Mouse (Mus musculus) cerebellum, adult 2 months (tissue): ENCODE measurements at regions not wholly inside any gene's neighbourhood (a gene's known extent, or its start where the extent isn't known, plus 50 kb on each side); places are given as distances from the start of the nearest gene placed in this dataset.
A peak's percentile ranks its signal among the peaks of the same experiment; 100 is the strongest.

Experiments used
- DNase-seq, 2 experiments: peaks; one replicate each; pipeline ENCODE4 v3.0.0; 2021
- H3K27ac ChIP-seq: fragments of 200-500 bp; 2 replicates; pipeline ENCODE4 v1.5.1; 2012; ENCODE audit warnings: low read length, control low read depth, inconsistent platforms; ENCODE audit not compliant: insufficient read depth
- H3K27me3 ChIP-seq: fragments of 200-500 bp; 2 replicates; pipeline ENCODE4 v1.6.1; 2012; ENCODE audit warnings: inconsistent platforms, mild to moderate bottlenecking, low read length, moderate library complexity; ENCODE audit not compliant: control insufficient read depth, insufficient read depth
- H3K4me1 ChIP-seq: fragments of 200-500 bp; 2 replicates; pipeline ENCODE4 v1.6.1; 2011; ENCODE audit warnings: low read length; ENCODE audit not compliant: control insufficient read depth, insufficient read depth
- H3K4me3 ChIP-seq: fragments of 200-500 bp; replicated peaks from 2 replicates; pipeline ENCODE3; 2011; ENCODE audit warnings: mild to moderate bottlenecking, low read depth, low read length, control low read depth; ENCODE audit not compliant: insufficient read depth
- CTCF ChIP-seq: fragments of 200-500 bp; IDR thresholded peaks from 2 replicates; pipeline ENCODE4 v1.5.1; 2011; ENCODE audit warnings: low read depth, mild to moderate bottlenecking, control low read depth, low read length, moderate library complexity, borderline replicate concordance; ENCODE audit not compliant: insufficient read depth
- POLR2A ChIP-seq: fragments of 200-500 bp; IDR thresholded peaks from 2 replicates; pipeline ENCODE4 v1.6.1; 2011; ENCODE audit warnings: low read length, control low read depth, borderline replicate concordance; ENCODE audit not compliant: insufficient read depth
- WGBS: fragments of 180-500 bp; shearing (Covaris S2); methylation state at CpG from one replicate; pipeline ENCODE4 v1.1.7; 2018; 5-methylcytosine and 5-hydroxymethylcytosine counted together

- Histone ChIP-seq H3K4me3 (no peak overlapping the region), H3K27ac (no peak overlapping the region), H3K4me1 (no peaks in the 10 kb centered on the region), H3K27me3 (no peaks in the 10 kb centered on the region)
- 79% methylated on average over 1 of the region's 1 CpGs for WGBS
- DNase-seq: no peak
- TF ChIP-seq POLR2A (no peak), CTCF (no peak)
These were observed 275.0 kb upstream of the Pitrm1 start for GRCm38 (mm10) chr13:6272932-6273331.

GRCm38 (mm10) chr13:6280073-6280472 is 267.9 kb upstream of the Pitrm1 start:
- H3K27ac ChIP-seq: no peak overlapping the region
- no peak overlapping the region for H3K4me3 ChIP-seq
- no peak for DNase-seq
- TF ChIP-seq POLR2A (no peak), CTCF (no peak)
- 64% methylated on average over 1 of the region's 1 CpGs for WGBS
- H3K4me1 ChIP-seq: no peaks in the 10 kb centered on the region
- no peaks in the 10 kb centered on the region for H3K27me3 ChIP-seq

- no peak for DNase-seq
- WGBS: 73% methylated on average over 6 of the region's 6 CpGs
- TF ChIP-seq POLR2A (no peak), CTCF (no peak)
- H3K27ac ChIP-seq: no peak overlapping the region
- H3K27me3 ChIP-seq: no peaks in the 10 kb centered on the region
- H3K4me3 ChIP-seq: no peak overlapping the region
- H3K4me1 ChIP-seq: no peaks in the 10 kb centered on the region
These were observed 259.8 kb upstream of the Pitrm1 start for GRCm38 (mm10) chr13:6288109-6288508.

- no peak for DNase-seq
- no peaks in the 10 kb centered on the region for H3K4me1 ChIP-seq
These were observed 255.9 kb upstream of the Pitrm1 start for GRCm38 (mm10) chr13:6292098-6292497.

GRCm38 (mm10) chr13:6305718-6306117 is 242.2 kb upstream of the Pitrm1 start:
- H3K4me1 ChIP-seq: no peaks in the 10 kb centered on the region
- H3K27me3 ChIP-seq: no peaks in the 10 kb centered on the region
- TF ChIP-seq POLR2A (no peak), CTCF (no peak)
- DNase-seq: no peak
- no peak overlapping the region for H3K27ac ChIP-seq
- H3K4me3 ChIP-seq: no peak overlapping the region

More at GRCm38 (mm10) chr13:6292098-6292497, 255.9 kb upstream of the Pitrm1 start:
- 57% methylated on average over 3 of the region's 3 CpGs for WGBS
- no peak for TF ChIP-seq CTCF
- no peak for TF ChIP-seq POLR2A
- Histone ChIP-seq H3K27ac (no peak overlapping the region), H3K27me3 (no peaks in the 10 kb centered on the region), H3K4me3 (no peak overlapping the region)

GRCm38 (mm10) chr13:6306616-6306988 is 241.3 kb upstream of the Pitrm1 start:
- Histone ChIP-seq H3K4me3 (no peak overlapping the region), H3K4me1 (no peaks in the 10 kb centered on the region), H3K27me3 (no peaks in the 10 kb centered on the region), H3K27ac (no peak overlapping the region)
- TF ChIP-seq CTCF (no peak), POLR2A (no peak)
- 71% methylated on average over 4 of the region's 4 CpGs for WGBS
- DNase-seq: no peak

- Histone ChIP-seq H3K27ac (no peak overlapping the region), H3K4me1 (no peaks in the 10 kb centered on the region), H3K27me3 (no peaks in the 10 kb centered on the region), H3K4me3 (no peak overlapping the region)
- TF ChIP-seq POLR2A: no peak
- 20% methylated on average over 7 of the region's 7 CpGs for WGBS
- peak in 1 of 2 experiments; percentile 2 for DNase-seq
These were observed 240.7 kb upstream of the Pitrm1 start for GRCm38 (mm10) chr13:6306989-6307917.

- Histone ChIP-seq H3K27ac (no peak overlapping the region), H3K4me3 (no peak overlapping the region), H3K4me1 (no peaks in the 10 kb centered on the region), H3K27me3 (no peaks in the 10 kb centered on the region)
- TF ChIP-seq CTCF (no peak), POLR2A (no peak)
- no peak for DNase-seq
These were observed 231.7 kb upstream of the Pitrm1 start for GRCm38 (mm10) chr13:6316201-6316600.
